Mouse (Mus musculus) stomach, postnatal 0 days (tissue): ENCODE results near the gene Ssbp2.

Experiments
- CTCF ChIP-seq: IDR thresholded peaks from 2 replicates; pipeline ENCODE4 v1.5.1; 2016; ENCODE audit warnings: antibody characterized with exemption, low read depth, mild to moderate bottlenecking, moderate library complexity
- EP300 ChIP-seq: optimal IDR thresholded peaks from 2 replicates; pipeline ENCODE3; 2016; ENCODE audit warnings: antibody characterized with exemption

GRCm38 (mm10) chr13:91631291-91631799 lies 171.3 kb downstream of the Ssbp2 start:
- TF ChIP-seq CTCF (no peak), EP300 (no peak)
